Mouse (Mus musculus) liver, embryonic 14.5 days (tissue): Measurements from ENCODE around the gene Pole2. TPM values are rescaled to one million over a fixed set of nuclear protein-coding genes. Genes with fewer than 3 reads are reported as not detected.
A peak's percentile ranks its signal among the peaks of the same experiment; 100 is the strongest.

ENCODE experiments used
- ATAC-seq: fragments of 200-750 bp; cut with Nextera tagmentation; 2 replicates; pipeline ENCODE4 v1.8.0; 2017; ENCODE audit warnings: moderate number of reproducible peaks, mild to moderate bottlenecking, moderate library complexity; ENCODE audit not compliant: insufficient read depth
- DNase-seq, 3 experiments: peaks; one replicate each; pipeline ENCODE4 v3.0.0-alpha.2; 2012 to 2013; ENCODE audit warnings: low read depth in 3 of 3, low spot score in 3 of 3
- H3K27ac ChIP-seq: fragments of 300-500 bp; sonication (generic); 2 replicates; pipeline ENCODE4 v1.5.1; 2014; ENCODE audit warnings: moderate library complexity, mild to moderate bottlenecking, control low read depth, inconsistent platforms
- H3K27me3 ChIP-seq: fragments of 300-500 bp; sonication (generic); 2 replicates; pipeline ENCODE4 v1.6.1; 2014; ENCODE audit warnings: mild to moderate bottlenecking, low read length, moderate library complexity; ENCODE audit not compliant: control insufficient read depth, insufficient read depth
- H3K36me3 ChIP-seq: fragments of 300-500 bp; sonication (generic); replicated peaks from 2 replicates; pipeline ENCODE4 v1.6.1; 2014; ENCODE audit warnings: low read depth; ENCODE audit not compliant: control insufficient read depth, insufficient read depth
- H3K4me1 ChIP-seq, 2 experiments: fragments of 200-500 bp in 1 of 2; fragments of 300-500 bp in 1 of 2; sonication (generic) in 1 of 2; replicated peaks; 2 replicates each; pipeline ENCODE4 v1.6.1; 2012 to 2014; ENCODE audit warnings: antibody characterized with exemption in 1 of 2, inconsistent platforms in 1 of 2, low read length in 1 of 2; ENCODE audit not compliant: control insufficient read depth in 2 of 2, insufficient read depth in 2 of 2
- H3K4me2 ChIP-seq: fragments of 300-500 bp; sonication (generic); 2 replicates; pipeline ENCODE4 v1.6.1; 2014; ENCODE audit warnings: low read depth, mild to moderate bottlenecking, control low read depth, moderate library complexity
- H3K4me3 ChIP-seq, 2 experiments: fragments of 200-500 bp in 1 of 2; fragments of 300-500 bp in 1 of 2; sonication (generic) in 1 of 2; 2 replicates each; pipeline ENCODE4 v1.5.1; 2012 to 2014; ENCODE audit warnings: low read depth in 2 of 2, low read length in 2 of 2, mild to moderate bottlenecking in 2 of 2, control low read depth in 1 of 2, inconsistent platforms in 1 of 2, moderate library complexity in 1 of 2; ENCODE audit not compliant: insufficient read depth in 1 of 2
- H3K9ac ChIP-seq: fragments of 300-500 bp; sonication (generic); replicated peaks from 2 replicates; pipeline ENCODE4 v1.6.1; 2014; ENCODE audit warnings: mild to moderate bottlenecking, control low read depth, moderate library complexity
- H3K9me3 ChIP-seq: fragments of 300-500 bp; sonication (generic); 2 replicates; pipeline ENCODE4 v1.6.1; 2016; ENCODE audit warnings: low read length, mixed read lengths; ENCODE audit not compliant: control insufficient read depth
- CTCF ChIP-seq: IDR thresholded peaks from 2 replicates; pipeline ENCODE4 v1.5.1; 2016; ENCODE audit warnings: antibody characterized with exemption, low read depth, control low read depth
- EP300 ChIP-seq: IDR thresholded peaks from 2 replicates; pipeline ENCODE4 v1.6.1; 2016; ENCODE audit warnings: antibody characterized with exemption, low read depth
- WGBS: fragments of 180-500 bp; shearing (Covaris S2); extraction: QIAGEN DNeasy Blood & Tissue Kit; methylation state at CpG from one replicate; pipeline ENCODE4 v1.1.7; 2014; ENCODE audit not compliant: insufficient replicate concordance; 5-methylcytosine and 5-hydroxymethylcytosine counted together
- polyA plus RNA-seq, 2 experiments: library from polyadenylated mRNA; depleted of rRNA in 1 of 2; stranded (reverse) in 1 of 2; unstranded in 1 of 2; fragments of >200 nt; fragmentation: Nextera tagmentation in 1 of 2; extraction: Ambion mirVana in 1 of 2; gene quantifications; 2 replicates each; pipeline versions ENCODE4 v1.2.1 to v1.2.3; 2012 to 2014

The Pole2 gene
- polyA plus RNA-seq, 2 experiments: 25.6 to 25.8 TPM

- TF ChIP-seq CTCF: peak; percentile 43; the same call in 1 of the 2 replicates
- no peak for TF ChIP-seq EP300
- H3K27me3 ChIP-seq: no peaks in the 10 kb centered on the region
- H3K36me3 ChIP-seq: peaks cover 51% of the 10 kb centered on the region
- H3K4me3 ChIP-seq: no peak overlapping the region
- ATAC-seq (no peak), DNase-seq (no peak)
- H3K4me1 ChIP-seq: no peaks in the 10 kb centered on the region
- no peaks in the 10 kb centered on the region for H3K9me3 ChIP-seq
- H3K4me2 ChIP-seq: no peak overlapping the region
- no peak overlapping the region for H3K9ac ChIP-seq
- no peak overlapping the region for H3K27ac ChIP-seq
- 77% methylated on average over 5 of the region's 5 CpGs for WGBS
These were observed 16.9 kb downstream of the Pole2 start for GRCm38 (mm10) chr12:69211057-69211456.

- WGBS: 89% methylated on average over 18 of the region's 18 CpGs
- no peak overlapping the region for H3K4me2 ChIP-seq
- DNase-seq (no peak), ATAC-seq (no peak)
- no peaks in the 10 kb centered on the region for H3K4me1 ChIP-seq
- H3K27ac ChIP-seq: no peak overlapping the region
- H3K27me3 ChIP-seq: no peaks in the 10 kb centered on the region
- no peak overlapping the region for H3K9ac ChIP-seq
- TF ChIP-seq CTCF: no peak
- H3K36me3 ChIP-seq: peaks cover 53% of the 10 kb centered on the region
- H3K9me3 ChIP-seq: no peaks in the 10 kb centered on the region
- H3K4me3 ChIP-seq: no peak overlapping the region
These were observed 17.7 kb downstream of the Pole2 start for GRCm38 (mm10) chr12:69210056-69210979.

DNA sequence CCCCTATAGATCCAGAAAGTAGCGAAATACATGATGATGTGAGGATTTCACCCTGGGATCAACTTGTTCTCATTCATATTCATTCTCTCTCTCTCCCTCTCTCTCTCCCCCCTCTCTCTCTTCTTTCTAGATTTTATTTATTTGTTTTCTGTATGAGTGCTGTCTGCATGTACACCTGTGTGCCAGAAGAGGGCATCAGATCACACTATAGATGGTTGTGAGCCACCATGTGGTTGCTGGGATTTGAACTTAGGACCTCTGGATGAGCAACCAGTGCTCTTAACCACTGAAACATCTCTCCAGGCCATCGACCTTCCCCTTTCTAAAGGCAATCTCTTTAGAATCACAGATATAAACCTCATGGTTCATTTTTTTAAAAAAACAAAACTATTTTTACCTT lies 19.5 kb downstream of the Pole2 start:
- H3K27ac ChIP-seq: no peak overlapping the region
- no peaks in the 10 kb centered on the region for H3K9me3 ChIP-seq
- peaks cover 42% of the 10 kb centered on the region for H3K36me3 ChIP-seq
- H3K4me1 ChIP-seq: no peaks in the 10 kb centered on the region
- DNase-seq: no peak
- no peak for ATAC-seq
- H3K4me2 ChIP-seq: no peak overlapping the region
- H3K4me3 ChIP-seq: no peak overlapping the region
- no peaks in the 10 kb centered on the region for H3K27me3 ChIP-seq
- TF ChIP-seq EP300 (no peak), CTCF (peak; percentile 65)
- no peak overlapping the region for H3K9ac ChIP-seq
- 81% methylated on average over 2 of the region's 2 CpGs for WGBS

- Histone ChIP-seq H3K4me3 (no peak overlapping the region), H3K36me3 (peaks cover 42% of the 10 kb centered on the region), H3K27ac (no peak overlapping the region), H3K27me3 (no peaks in the 10 kb centered on the region), H3K4me1 (no peaks in the 10 kb centered on the region), H3K9me3 (no peaks in the 10 kb centered on the region), H3K9ac (no peak overlapping the region), H3K4me2 (no peak overlapping the region)
- 91% methylated on average over 7 of the region's 7 CpGs for WGBS
- ATAC-seq (no peak), DNase-seq (no peak)
- no peak for TF ChIP-seq EP300
- TF ChIP-seq CTCF: no peak
These were observed 20.1 kb downstream of the Pole2 start for GRCm38 (mm10) chr12:69207926-69208325.

GRCm38 (mm10) chr12:69207396-69207795 lies 20.6 kb downstream of the Pole2 start:
- no peak for TF ChIP-seq CTCF
- no peak for TF ChIP-seq EP300
- DNase-seq: no peak
- Histone ChIP-seq H3K27me3 (no peaks in the 10 kb centered on the region), H3K4me2 (no peak overlapping the region), H3K36me3 (peaks cover 42% of the 10 kb centered on the region), H3K4me3 (no peak overlapping the region), H3K9me3 (no peaks in the 10 kb centered on the region), H3K27ac (no peak overlapping the region), H3K9ac (no peak overlapping the region), H3K4me1 (no peaks in the 10 kb centered on the region)
- ATAC-seq: no peak
- WGBS: 77% methylated on average over 8 of the region's 8 CpGs
